Mouse (Mus musculus) embryonic stem cell, embryonic (primary cell): ENCODE measurements around the gene Pou6f1.

Source experiments
- CTCF ChIA-PET, 4 experiments: fragments of 300-600 bp in 2 of 4; fragments of 350-600 bp in 2 of 4; sonication (Branson Sonifier 250); formaldehyde crosslinking; loops; one replicate each; lab custom pipeline; 2022; ENCODE audit warnings: inconsistent platforms in 2 of 4; lab: Charles Lee
- POLR2A ChIA-PET, 4 experiments: fragments of 300-600 bp in 2 of 4; fragments of 350-600 bp in 2 of 4; sonication (Branson Sonifier 250); formaldehyde crosslinking; loops; one replicate each; lab custom pipeline; 2022; ENCODE audit warnings: antibody characterized with exemption in 4 of 4, inconsistent platforms in 1 of 4; lab: Charles Lee

Pou6f1 gene

GRCm38 (mm10) chr15:100599276-100600046, at the start of gene Pou6f1:
Pou6f1 (minus strand) TSS chr15:100599984.
- ChIA-PET CTCF (interaction anchor here (0.5 to 2.4 kb wide), 17 partner anchors 10 to 666 kb away, joined by 3 to 8 read pairs (median 4); partner anchors contain the start of genes Dazap2 (in 1 of the 4), Dip2b (in 1 of the 4) and Smagp (in 1 of the 4)), POLR2A (interaction anchor here in 3 of 4 experiments (0.6 to 2.3 kb wide), 18 partner anchors 8 to 199 kb away, joined by 3 to 12 read pairs (median 3); partner anchors contain the start of genes Dazap2 (in 3 of the 3) and Smagp (in 1 of the 3))

GRCm38 (mm10) chr15:100646161-100646560, 46.4 kb upstream of the Pou6f1 start:
- ChIA-PET CTCF (interaction anchor here in 2 of 4 experiments (0.9 to 1.4 kb wide), 2 partner anchors 11 to 37 kb away, joined by 3 to 4 read pairs; no protein-coding TSS in a partner anchor), POLR2A (interaction anchor here in 2 of 4 experiments (1.0 to 1.9 kb wide), 5 partner anchors 11 to 108 kb away, joined by 3 to 8 read pairs (median 3); no protein-coding TSS in a partner anchor)

GRCm38 (mm10) chr15:100642451-100642850, 42.7 kb upstream of the Pou6f1 start:
- POLR2A ChIA-PET = interaction anchor here in 3 of 4 experiments (0.6 to 3.3 kb wide), 11 partner anchors 10 to 443 kb away, joined by 3 to 19 read pairs (median 3); partner anchors contain the start of gene Dazap2 (in 1 of the 3)
- CTCF ChIA-PET = interaction anchor here in 1 of 4 experiments (0.7 kb wide), 1 partner anchor 167 kb away, joined by 8 read pairs; no protein-coding TSS in a partner anchor

- CTCF ChIA-PET = interaction anchor here in 2 of 4 experiments (0.6 to 1.2 kb wide), 5 partner anchors 28 to 476 kb away, joined by 3 to 4 read pairs (median 4); no protein-coding TSS in a partner anchor
- POLR2A ChIA-PET = interaction anchor here (0.6 to 3.3 kb wide), 20 partner anchors 9 to 1201 kb away, joined by 3 to 19 read pairs (median 4); partner anchors contain the start of gene Dazap2 (in 2 of the 4)
These were observed 41.5 kb upstream of the Pou6f1 start for GRCm38 (mm10) chr15:100641226-100641810.

GRCm38 (mm10) chr15:100639972-100640750, 40.4 kb upstream of the Pou6f1 start:
- ChIA-PET CTCF (interaction anchor here in 2 of 4 experiments (0.6 to 1.2 kb wide), 5 partner anchors 25 to 402 kb away, joined by 3 to 4 read pairs (median 3); no protein-coding TSS in a partner anchor), POLR2A (interaction anchor here (0.6 to 3.3 kb wide), 11 partner anchors 8 to 147 kb away, joined by 3 to 19 read pairs (median 5); partner anchors contain the start of gene Dazap2 (in 2 of the 4))

- ChIA-PET POLR2A (interaction anchor here (0.5 to 4.0 kb wide), 46 partner anchors 9 to 1605 kb away, joined by 3 to 66 read pairs (median 4); partner anchors contain the start of genes Dazap2 (in 3 of the 4), Bin2 (in 1 of the 4) and Tfcp2 (in 1 of the 4)), CTCF (interaction anchor here (0.6 to 2.0 kb wide), 23 partner anchors 10 to 1910 kb away, joined by 3 to 11 read pairs (median 4); partner anchors contain the start of genes Cela1 (in 1 of the 4), Dazap2 (in 1 of the 4), Pou6f1 (in 1 of the 4) and Slc4a8 (in 1 of the 4))
These were observed 37.9 kb upstream of the Pou6f1 start for GRCm38 (mm10) chr15:100637661-100638060.

GRCm38 (mm10) chr15:100636700-100637501, 37.1 kb upstream of the Pou6f1 start, which contains the start of gene Smagp:
Smagp (minus strand) TSS chr15:100636940.
- CTCF ChIA-PET = interaction anchor here (0.6 to 2.0 kb wide), 20 partner anchors 9 to 332 kb away, joined by 3 to 11 read pairs (median 4); partner anchors contain the start of genes Dazap2 (in 1 of the 4), Pou6f1 (in 1 of the 4) and Slc4a8 (in 1 of the 4)
- POLR2A ChIA-PET = interaction anchor here (0.5 to 4.0 kb wide), 39 partner anchors 9 to 570 kb away, joined by 3 to 66 read pairs (median 5); partner anchors contain the start of genes Dazap2 (in 3 of the 4), Bin2 (in 1 of the 4) and Tfcp2 (in 1 of the 4)

GRCm38 (mm10) chr15:100635851-100636645, 36.3 kb upstream of the Pou6f1 start:
- ChIA-PET POLR2A (interaction anchor here in 3 of 4 experiments (0.6 to 4.0 kb wide), 24 partner anchors 8 to 910 kb away, joined by 3 to 66 read pairs (median 6); partner anchors contain the start of genes Dazap2 (in 2 of the 3), Bin2 (in 1 of the 3) and Tfcp2 (in 1 of the 3)), CTCF (interaction anchor here in 2 of 4 experiments (0.6 to 2.0 kb wide), 6 partner anchors 12 to 162 kb away, joined by 3 to 11 read pairs (median 4); partner anchors contain the start of gene Dazap2 (in 1 of the 2))

- ChIA-PET CTCF (interaction anchor here in 1 of 4 experiments (1.1 kb wide), 1 partner anchor 22 kb away, joined by 3 read pairs; no protein-coding TSS in a partner anchor), POLR2A (interaction anchor here in 3 of 4 experiments (0.5 to 4.0 kb wide), 19 partner anchors 8 to 909 kb away, joined by 3 to 66 read pairs (median 6); partner anchors contain the start of genes Dazap2 (in 2 of the 3) and Bin2 (in 1 of the 3))
These were observed 35.5 kb upstream of the Pou6f1 start for GRCm38 (mm10) chr15:100635239-100635638.

GRCm38 (mm10) chr15:100633341-100633740, 33.6 kb upstream of the Pou6f1 start:
- CTCF ChIA-PET = no interaction called here
- POLR2A ChIA-PET = interaction anchor here in 2 of 4 experiments (0.6 to 7.4 kb wide), 10 partner anchors 8 to 406 kb away, joined by 3 to 121 read pairs (median 4); partner anchors contain the start of genes Atf1 (in 1 of the 2) and Dazap2 (in 1 of the 2)

GRCm38 (mm10) chr15:100632323-100632722, 32.5 kb upstream of the Pou6f1 start:
- POLR2A ChIA-PET = interaction anchor here in 3 of 4 experiments (0.6 to 7.4 kb wide), 12 partner anchors 8 to 171 kb away, joined by 3 to 121 read pairs (median 4); partner anchors contain the start of gene Dazap2 (in 1 of the 3)
- CTCF ChIA-PET = interaction anchor here in 2 of 4 experiments (0.6 to 0.7 kb wide), 3 partner anchors 19 to 41 kb away, joined by 3 read pairs; no protein-coding TSS in a partner anchor

- ChIA-PET CTCF (interaction anchor here in 1 of 4 experiments (0.6 kb wide), 3 partner anchors 18 to 427 kb away, joined by 3 to 4 read pairs (median 3); no protein-coding TSS in a partner anchor), POLR2A (interaction anchor here in 3 of 4 experiments (0.6 to 7.4 kb wide), 13 partner anchors 8 to 170 kb away, joined by 3 to 121 read pairs (median 4); partner anchors contain the start of gene Dazap2 (in 1 of the 3))
These were observed 31.8 kb upstream of the Pou6f1 start for GRCm38 (mm10) chr15:100631454-100632170.

GRCm38 (mm10) chr15:100630126-100630525, 30.3 kb upstream of the Pou6f1 start:
- ChIA-PET CTCF (interaction anchor here in 2 of 4 experiments (0.5 to 0.9 kb wide), 3 partner anchors 15 to 1999 kb away, joined by 3 read pairs; partner anchors contain the start of gene Dazap2 (in 1 of the 2)), POLR2A (interaction anchor here in 3 of 4 experiments (0.8 to 7.4 kb wide), 8 partner anchors 8 to 24 kb away, joined by 3 to 121 read pairs (median 4); partner anchors contain the start of gene Dazap2 (in 2 of the 3))
